Mouse (Mus musculus): Measurements from ENCODE around the gene Lrsam1.

- no peak for TF ChIP-seq ZNF384 (IDR thresholded peaks at IDR 0.05; ENCODE audit: low read depth, low read length)
- TF ChIP-seq HCFC1 (IDR thresholded peaks at IDR 0.05; ENCODE audit: borderline replicate concordance, insufficient read depth, low read length): no peak
- no peak for TF ChIP-seq MAFK (IDR thresholded peaks at IDR 0.05; ENCODE audit: insufficient read depth, low read depth, low read length)
- TF ChIP-seq CHD2 (IDR thresholded peaks at IDR 0.05; ENCODE audit: low read depth, low read length): no peak
These were observed 39.5 kb downstream of the Lrsam1 start for GRCm38 (mm10) chr2:32921801-32922380.
